Mouse (Mus musculus) liver, embryonic 11.5 days (tissue): ENCODE results near the gene Mpg. TPM values are rescaled to one million over a fixed set of nuclear protein-coding genes. Genes with fewer than 3 reads are reported as not detected.
A peak's percentile ranks its signal among the peaks of the same experiment; 100 is the strongest.

Experiments
- ATAC-seq: fragments of 200-750 bp; cut with Nextera tagmentation; replicated peaks from 2 replicates; pipeline ENCODE4 v1.8.0; 2017; ENCODE audit warnings: moderate number of reproducible peaks, mild to moderate bottlenecking, moderate TSS enrichment, moderate library complexity; ENCODE audit not compliant: low FRiP score
- DNase-seq: peaks from one replicate; pipeline ENCODE4 v3.0.0-alpha.2; 2017; ENCODE audit warnings: low spot score
- H3K27ac ChIP-seq: fragments of 300-500 bp; sonication (generic); 2 replicates; pipeline ENCODE4 v1.5.1; 2014; ENCODE audit warnings: mild to moderate bottlenecking, low read depth, low read length, control low read depth
- H3K27me3 ChIP-seq: fragments of 300-500 bp; sonication (generic); replicated peaks from 2 replicates; pipeline ENCODE4 v1.6.1; 2014; ENCODE audit warnings: low read length, mixed read lengths; ENCODE audit not compliant: control insufficient read depth, insufficient read depth
- H3K36me3 ChIP-seq: fragments of 300-500 bp; sonication (generic); 2 replicates; pipeline ENCODE4 v1.6.1; 2014; ENCODE audit warnings: mild to moderate bottlenecking, low read length, moderate library complexity, mixed read lengths; ENCODE audit not compliant: control insufficient read depth, insufficient read depth
- H3K4me1 ChIP-seq: fragments of 300-500 bp; sonication (generic); replicated peaks from 2 replicates; pipeline ENCODE4 v1.6.1; 2014; ENCODE audit warnings: low read length, mixed read lengths; ENCODE audit not compliant: control insufficient read depth, insufficient read depth
- H3K4me2 ChIP-seq: fragments of 300-500 bp; sonication (generic); 2 replicates; pipeline ENCODE4 v1.6.1; 2014; ENCODE audit warnings: mild to moderate bottlenecking, control low read depth, moderate library complexity
- H3K4me3 ChIP-seq: fragments of 300-500 bp; sonication (generic); 2 replicates; pipeline ENCODE4 v1.5.1; 2014; ENCODE audit warnings: low read depth, low read length, control low read depth
- H3K9ac ChIP-seq: fragments of 300-500 bp; sonication (generic); 2 replicates; pipeline ENCODE4 v1.6.1; 2014; ENCODE audit warnings: low read depth, low read length, control low read depth
- H3K9me3 ChIP-seq: fragments of 300-500 bp; sonication (generic); 2 replicates; pipeline ENCODE4 v1.6.1; 2016; ENCODE audit warnings: low read length, inconsistent platforms, mixed read lengths; ENCODE audit not compliant: control insufficient read depth
- WGBS: fragments of 180-500 bp; shearing (Covaris S2); extraction: QIAGEN DNeasy Blood & Tissue Kit; methylation state at CpG from one replicate; pipeline ENCODE4 v1.1.7; 2014; 5-methylcytosine and 5-hydroxymethylcytosine counted together
- polyA plus RNA-seq: library from polyadenylated mRNA; unstranded; fragments of >200 nt; fragmentation: Nextera tagmentation; extraction: Ambion mirVana; gene quantifications from 2 replicates; pipeline ENCODE4 v1.2.1, GENCODE M21; 2014

The Mpg gene
- polyA plus RNA-seq, 1 experiment from 2014 or later: 30.8 TPM

- Histone ChIP-seq H3K9me3 (no peaks in the 10 kb centered on the region), H3K27me3 (no peaks in the 10 kb centered on the region), H3K4me2 (peak overlapping the region; percentile 85), H3K36me3 (peaks cover under 1% of the 10 kb centered on the region; the same call in 1 of the 2 replicates), H3K9ac (peak overlapping the region; percentile 98), H3K27ac (peak overlapping the region; percentile 98), H3K4me3 (peak overlapping the region; percentile 81), H3K4me1 (peaks cover 44% of the 10 kb centered on the region)
- DNase-seq: no peak
- no peak for ATAC-seq
- 28% methylated on average over 6 of the region's 6 CpGs for WGBS
These were observed 40.5 kb downstream of the Mpg start for GRCm38 (mm10) chr11:32266776-32267175.

GRCm38 (mm10) chr11:32267188-32267884, 41.0 kb downstream of the Mpg start, which contains the start of gene Nprl3:
Gene Nprl3 (minus strand): TSS chr11:32267707.
- H3K9me3 ChIP-seq: no peaks in the 10 kb centered on the region
- H3K4me1 ChIP-seq: peaks cover 44% of the 10 kb centered on the region
- H3K4me2 ChIP-seq: peak within 1 kb of the TSS; percentile 85
- WGBS: under 1% methylated on average over 54 of the region's 54 CpGs
- no peaks in the 10 kb centered on the region for H3K36me3 ChIP-seq
- no peaks in the 10 kb centered on the region for H3K27me3 ChIP-seq
- peak within 1 kb of the TSS; percentile 98 for H3K9ac ChIP-seq
- peak; percentile 91 for DNase-seq
- peak within 1 kb of the TSS; percentile 81 for H3K4me3 ChIP-seq
- ATAC-seq: peak; percentile 86
- H3K27ac ChIP-seq: peak within 1 kb of the TSS; percentile 98

DNA sequence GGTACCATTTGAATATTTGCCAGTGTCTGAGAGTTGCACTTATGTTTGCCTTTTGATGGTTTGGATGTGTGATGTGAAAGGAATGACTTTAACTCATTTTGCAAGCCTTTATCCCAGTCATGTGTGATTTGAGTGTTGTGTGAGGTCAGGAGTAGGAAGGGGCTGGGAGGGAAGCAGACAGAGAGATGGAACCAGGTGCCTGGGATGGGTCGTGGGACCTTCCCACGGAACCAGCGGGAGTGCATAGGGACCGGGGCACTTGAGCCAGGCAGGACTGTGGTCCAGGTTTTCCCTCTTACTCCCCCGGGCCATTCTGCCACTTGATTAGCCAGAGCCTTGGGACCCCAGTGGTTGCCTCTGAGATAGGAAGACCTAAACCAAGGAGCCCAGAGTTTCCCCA, 41.7 kb downstream of the Mpg start:
- Histone ChIP-seq H3K4me2 (peak overlapping the region; percentile 85), H3K9me3 (no peaks in the 10 kb centered on the region), H3K4me3 (peak overlapping the region; percentile 81), H3K4me1 (peaks cover 39% of the 10 kb centered on the region), H3K27ac (peak overlapping the region; percentile 98), H3K9ac (peak overlapping the region; percentile 98), H3K27me3 (no peaks in the 10 kb centered on the region), H3K36me3 (no peaks in the 10 kb centered on the region)
- WGBS: 20% methylated on average over 5 of the region's 5 CpGs
- ATAC-seq (peak; percentile 8; the same call in 1 of the 2 replicates), DNase-seq (no peak)

DNA sequence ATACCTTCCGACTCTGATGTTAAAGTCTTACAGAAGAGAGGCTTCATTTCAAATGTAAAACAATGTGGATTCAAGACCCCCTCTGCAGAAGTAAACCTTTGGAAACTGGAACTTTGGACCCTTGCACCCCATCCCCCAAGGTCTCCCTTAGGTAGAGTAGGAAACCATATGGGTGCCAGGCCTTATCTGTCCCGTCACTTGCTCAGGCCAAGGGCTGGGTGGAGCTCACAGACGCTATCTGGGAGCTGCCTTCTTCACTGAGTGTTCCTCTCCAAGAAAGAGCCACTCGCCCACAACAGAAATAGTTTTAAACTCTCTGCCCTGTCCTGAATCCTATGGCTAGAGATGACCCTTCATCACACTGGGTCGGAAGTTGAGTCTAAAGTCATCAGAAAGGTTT, 42.6 kb downstream of the Mpg start:
- DNase-seq (peak; percentile 51), ATAC-seq (peak; percentile 90)
- 43% methylated on average over 5 of the region's 5 CpGs for WGBS
- Histone ChIP-seq H3K4me2 (peak overlapping the region; percentile 85), H3K4me3 (no peak overlapping the region), H3K27ac (peak overlapping the region; percentile 98), H3K9ac (peak overlapping the region; percentile 98), H3K4me1 (peaks cover 32% of the 10 kb centered on the region), H3K27me3 (no peaks in the 10 kb centered on the region), H3K9me3 (no peaks in the 10 kb centered on the region), H3K36me3 (no peaks in the 10 kb centered on the region)

DNA sequence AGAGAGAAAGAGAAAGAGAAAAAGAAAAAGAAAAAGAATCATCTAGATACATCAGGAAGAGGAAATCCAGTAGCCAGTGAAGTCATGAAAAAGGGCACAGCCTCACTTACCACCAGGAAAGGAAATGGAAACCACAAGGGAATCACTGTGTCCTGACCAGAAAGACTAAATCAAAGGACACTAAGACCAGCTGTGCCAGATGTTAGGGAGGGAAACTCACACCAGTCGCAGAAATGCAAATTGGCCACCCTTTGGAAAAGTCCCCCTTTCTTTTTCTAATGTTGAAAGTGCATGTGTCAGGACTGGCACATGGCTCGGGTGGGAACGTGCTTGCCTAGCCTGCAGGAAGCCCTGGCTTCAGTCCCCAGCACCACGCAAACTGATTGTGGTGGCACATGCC, 44.9 kb downstream of the Mpg start:
- H3K4me3 ChIP-seq: no peak overlapping the region
- H3K27ac ChIP-seq: no peak overlapping the region
- WGBS: 39% methylated on average over 4 of the region's 4 CpGs
- H3K27me3 ChIP-seq: no peaks in the 10 kb centered on the region
- H3K4me1 ChIP-seq: peaks cover 21% of the 10 kb centered on the region
- no peak overlapping the region for H3K9ac ChIP-seq
- no peaks in the 10 kb centered on the region for H3K36me3 ChIP-seq
- H3K4me2 ChIP-seq: no peak overlapping the region
- no peaks in the 10 kb centered on the region for H3K9me3 ChIP-seq
- DNase-seq (no peak), ATAC-seq (no peak)

DNA sequence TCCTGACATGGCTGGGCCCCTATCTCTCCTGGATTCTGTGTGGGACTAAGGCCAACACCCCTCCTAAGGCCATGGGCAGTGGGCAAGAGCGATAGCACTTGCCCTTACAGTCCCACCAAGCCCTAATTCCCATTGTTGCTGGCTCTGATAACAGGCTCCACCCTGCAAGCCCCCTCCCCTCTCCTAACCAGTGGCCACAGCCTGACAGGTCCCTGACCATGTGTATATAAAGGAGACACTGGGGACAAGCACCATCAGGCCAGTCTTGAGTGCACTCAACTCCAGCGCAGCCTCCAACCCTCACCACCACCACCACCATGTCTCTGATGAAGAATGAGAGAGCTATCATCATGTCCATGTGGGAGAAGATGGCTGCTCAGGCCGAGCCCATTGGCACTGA, 50.0 kb downstream of the Mpg start, which contains the start of gene Hba-x:
Gene Hba-x, plus strand, starts transcription at position 54 of the 400 bp plus-strand sequence.
- H3K4me3 ChIP-seq: no peak within 1 kb of the TSS
- no peak within 1 kb of the TSS for H3K4me2 ChIP-seq
- DNase-seq (no peak), ATAC-seq (peak; percentile 61)
- H3K36me3 ChIP-seq: no peaks in the 10 kb centered on the region
- H3K27ac ChIP-seq: peak within 1 kb of the TSS; percentile 56
- H3K9ac ChIP-seq: peak within 1 kb of the TSS; percentile 39
- peaks cover 6% of the 10 kb centered on the region for H3K4me1 ChIP-seq
- WGBS: 66% methylated on average over 3 of the region's 3 CpGs
- H3K27me3 ChIP-seq: peaks cover 32% of the 10 kb centered on the region
- no peaks in the 10 kb centered on the region for H3K9me3 ChIP-seq

- ATAC-seq: peak; percentile 27; the same call in 1 of the 2 replicates
- Histone ChIP-seq H3K4me2 (no peak overlapping the region), H3K9me3 (no peaks in the 10 kb centered on the region), H3K4me1 (peaks cover 13% of the 10 kb centered on the region), H3K9ac (peak overlapping the region; percentile 10; the same call in 1 of the 2 replicates), H3K36me3 (no peaks in the 10 kb centered on the region), H3K27me3 (peaks cover 32% of the 10 kb centered on the region), H3K27ac (peak overlapping the region; percentile 40; the same call in 1 of the 2 replicates), H3K4me3 (0 out of 2 replicates have a peak overlapping the region, but pooled peaks have one; percentile 6)
- DNase-seq: no peak
- 57% methylated on average over 21 of the region's 21 CpGs for WGBS
These were observed 51.6 kb downstream of the Mpg start for GRCm38 (mm10) chr11:32277736-32278457.

DNA sequence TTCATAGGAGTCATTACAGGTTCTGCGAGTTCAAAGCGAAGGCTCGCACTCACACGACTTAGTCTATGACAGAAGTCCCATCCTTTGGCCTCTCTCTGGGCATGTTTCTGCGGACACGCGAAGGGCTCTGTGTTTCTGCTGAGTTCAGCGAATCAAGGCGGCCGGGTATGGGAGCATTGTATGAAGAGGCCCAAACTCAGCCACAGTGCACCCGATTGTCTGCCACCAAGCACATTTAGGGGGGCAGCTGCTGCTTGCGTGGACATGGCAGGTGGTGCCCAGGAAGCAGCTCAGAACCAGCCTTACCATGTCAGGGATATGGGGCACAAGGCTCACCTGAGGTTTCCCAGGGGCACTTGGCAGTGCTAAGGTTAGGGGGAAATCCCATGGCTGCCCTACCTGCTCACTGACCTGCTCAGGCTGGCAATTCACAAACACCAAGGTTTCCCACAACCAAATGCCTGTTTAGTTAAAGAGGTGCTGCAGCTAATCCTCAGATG, 52.2 kb downstream of the Mpg start:
- Histone ChIP-seq H3K4me2 (no peak overlapping the region; the same call in 1 of the 2 replicates), H3K4me1 (peaks cover 13% of the 10 kb centered on the region), H3K36me3 (no peaks in the 10 kb centered on the region), H3K27ac (peak overlapping the region; percentile 40; the same call in 1 of the 2 replicates), H3K4me3 (no peak overlapping the region), H3K9me3 (no peaks in the 10 kb centered on the region), H3K27me3 (peaks cover 32% of the 10 kb centered on the region), H3K9ac (no peak overlapping the region)
- no peak for DNase-seq
- 70% methylated on average over 12 of the region's 12 CpGs for WGBS
- no peak for ATAC-seq
